Comparison of ENCODE assay signal across 17 mouse cellular contexts in genomic region chr17:36931806-36932205, GRCm38 (mm10). TPM values are rescaled to one million over a fixed set of nuclear protein-coding genes. Genes with fewer than 3 reads are reported as not detected.
A peak's percentile ranks its signal among the peaks of the same experiment; 100 is the strongest.
DNase-seq lines count a peak whose midpoint lies in the region; ATAC-seq lines count a peak whose summit lies in the region.
"Had no signal": no experiment of that assay in that cellular context is flagged by ENCODE, and none has a peak within 500 bp of the region (broad histone marks: within the 10 kb centered on the region; RNA-seq: fewer than 3 reads in every experiment).

No protein-coding gene starts in this region.

- DNase-seq in adrenal gland, adult (ENCODE audit: inconsistent age in 2 of 2, low spot score in 1 of 2): peak; percentile 63 to 86
- DNase-seq in adrenal gland, postnatal 4 days (ENCODE audit: low spot score in 2 of 2): no peak
- peak; percentile 85 for DNase-seq in NIH3T3 (ENCODE audit: low read depth)
- peak; percentile 36 to 58 for DNase-seq in kidney, postnatal 4 days
- no peak for DNase-seq in hindbrain, embryonic 10.5 days (ENCODE audit: low spot score)
- no peak for DNase-seq in frontal cortex, postnatal 10 days (ENCODE audit: low spot score in 2 of 2)
- DNase-seq in cerebellum, adult 18-20 months: no peak
- DNase-seq: cerebellum, adult 11 months; retina, postnatal 1 day had no signal

- no peaks in the 10 kb centered on the region for H3K36me3 ChIP-seq in heart, embryonic 16.5 days (ENCODE audit: control insufficient read depth, insufficient read depth)
- no peaks in the 10 kb centered on the region for H3K36me3 ChIP-seq in hindbrain, embryonic 10.5 days
- H3K36me3 ChIP-seq: G1E; hindbrain, embryonic 15.5 days had no signal

- ATAC-seq in heart, embryonic 16.5 days (replicated peaks; ENCODE audit: extremely low read depth, insufficient read depth, low FRiP score): peak; percentile 45

- no peak overlapping the region for H3K4me2 ChIP-seq in heart, embryonic 16.5 days (ENCODE audit: low read depth, low read length)
- H3K4me2 ChIP-seq: hindbrain, embryonic 15.5 days; midbrain, embryonic 11.5 days had no signal

- WGBS in heart, embryonic 16.5 days: 32% methylated on average over 2 of the region's 2 CpGs
- WGBS in hindbrain, embryonic 10.5 days: 67% methylated on average over 2 of the region's 2 CpGs

- H3K4me1 ChIP-seq in heart, embryonic 16.5 days (ENCODE audit: control insufficient read depth, insufficient read depth, low read length): peaks cover 6% of the 10 kb centered on the region; the same call in 1 of the 2 replicates
- 0 out of 2 replicates have a peak, but pooled peaks cover 2% of the 10 kb centered on the region for H3K4me1 ChIP-seq in hindbrain, embryonic 10.5 days (replicated peaks)
- H3K4me1 ChIP-seq: hindbrain, embryonic 15.5 days had no signal

- H3K9me3 ChIP-seq in heart, embryonic 16.5 days (replicated peaks; ENCODE audit: control insufficient read depth, low read length): no peaks in the 10 kb centered on the region
- H3K9me3 ChIP-seq in hindbrain, embryonic 10.5 days: no peaks in the 10 kb centered on the region
- H3K9me3 ChIP-seq: G1E; hindbrain, embryonic 15.5 days had no signal

- no peak overlapping the region for H3K4me3 ChIP-seq in heart, embryonic 16.5 days (ENCODE audit: low read length)
- no peak overlapping the region for H3K4me3 ChIP-seq in hindbrain, embryonic 10.5 days
- H3K4me3 ChIP-seq: hindbrain, embryonic 15.5 days had no signal

- H3K27me3 ChIP-seq in heart, embryonic 16.5 days (ENCODE audit: control insufficient read depth, insufficient read depth, low read length): 0 out of 2 replicates have a peak, but pooled peaks cover 2% of the 10 kb centered on the region
- H3K27me3 ChIP-seq in hindbrain, embryonic 10.5 days (ENCODE audit: insufficient read depth, poor library complexity, severe bottlenecking): no peaks in the 10 kb centered on the region
- H3K27me3 ChIP-seq: hindbrain, embryonic 15.5 days had no signal

- H3K27ac ChIP-seq in heart, embryonic 16.5 days (ENCODE audit: low read length): no peak overlapping the region
- H3K27ac ChIP-seq in hindbrain, embryonic 10.5 days: no peak overlapping the region
- H3K27ac ChIP-seq: hindbrain, embryonic 15.5 days had no signal

- no peak overlapping the region for H3K9ac ChIP-seq in heart, embryonic 16.5 days (ENCODE audit: low read length)
- H3K9ac ChIP-seq: hindbrain, embryonic 15.5 days had no signal

RNA-seq across cellular contexts. Expression of gene Rnf39, which starts 10.9 kb away (rescaled TPM):
- 1 to 10 TPM in 1 of 2 experiments, under 1 TPM in 1; 0.31 to 1.1 TPM for total RNA-seq in adrenal gland, postnatal 4 days (2021)
- 0.22 and 0.40 TPM in 2 replicates for polyA plus RNA-seq in heart, embryonic 16.5 days (2015; fragmentation: Nextera tagmentation; extraction: Ambion mirVana)
- polyA plus RNA-seq in hindbrain, embryonic 10.5 days (2016; fragmentation: Nextera tagmentation; extraction: Ambion mirVana): 1.2 and 1.5 TPM in 2 replicates
- total RNA-seq: G1E had no signal
- polyA plus RNA-seq: G1E had no signal

RNA-seq across cellular contexts. Expression of gene Ppp1r11, which starts 19.7 kb away (rescaled TPM):
- total RNA-seq in adrenal gland, postnatal 4 days (2021): 10 to 100 TPM; 63.6 to 65.1 TPM
- 81.2 and 81.4 TPM in 2 replicates for polyA plus RNA-seq in heart, embryonic 16.5 days (2015; fragmentation: Nextera tagmentation; extraction: Ambion mirVana)
- polyA plus RNA-seq in hindbrain, embryonic 10.5 days (2016; fragmentation: Nextera tagmentation; extraction: Ambion mirVana): 162 and 178 TPM in 2 replicates

RNA-seq across cellular contexts. Expression of gene Znrd1, which starts 26.6 kb away (rescaled TPM):
- total RNA-seq in adrenal gland, postnatal 4 days (2021): 10 to 100 TPM; 35.8 to 41.6 TPM
- polyA plus RNA-seq in heart, embryonic 16.5 days (2015; fragmentation: Nextera tagmentation; extraction: Ambion mirVana): 41.6 and 43.7 TPM in 2 replicates
- 91.6 and 95.3 TPM in 2 replicates for polyA plus RNA-seq in hindbrain, embryonic 10.5 days (2016; fragmentation: Nextera tagmentation; extraction: Ambion mirVana)

RNA-seq across cellular contexts. Expression of gene Znrd1as, which starts 26.6 kb away (rescaled TPM):
- total RNA-seq in adrenal gland, postnatal 4 days (2021): 1 to 10 TPM; 7.4 to 7.8 TPM
- 7.8 and 9.3 TPM in 2 replicates for polyA plus RNA-seq in heart, embryonic 16.5 days (2015; fragmentation: Nextera tagmentation; extraction: Ambion mirVana)
- polyA plus RNA-seq in hindbrain, embryonic 10.5 days (2016; fragmentation: Nextera tagmentation; extraction: Ambion mirVana): 8.6 and 9.6 TPM in 2 replicates

RNA-seq across cellular contexts. Expression of gene Trim31, which starts 33.9 kb away (rescaled TPM):
- total RNA-seq in adrenal gland, postnatal 4 days (2021): not detected
- 0.13 TPM in 1 of 2 replicates, not detected in the other for polyA plus RNA-seq in heart, embryonic 16.5 days (2015; fragmentation: Nextera tagmentation; extraction: Ambion mirVana)
- polyA plus RNA-seq in hindbrain, embryonic 10.5 days (2016; fragmentation: Nextera tagmentation; extraction: Ambion mirVana): not detected in 2 replicates
- total RNA-seq: G1E; gastrocnemius, adult 18-20 months; left cerebral cortex, postnatal 10 days; liver, adult 2 months had no signal
- polyA plus RNA-seq: G1E; hindbrain, embryonic 15.5 days; liver, adult 2 months; midbrain, embryonic 11.5 days; neural tube, embryonic 11.5 days had no signal

Comparison
In these comparisons a context has a peak if more than half of its experiments do, and no peak if none do; other contexts are left out.
1. DNase-seq: peak in adrenal gland, adult (2 of 2), NIH3T3 (single experiment) and kidney, postnatal 4 days (2 of 2); none in adrenal gland, postnatal 4 days (0 of 2), hindbrain, embryonic 10.5 days (single experiment), frontal cortex, postnatal 10 days (0 of 2) and cerebellum, adult 18-20 months (0 of 2).